Mouse (Mus musculus): ENCODE results near the gene Phc1. TPM values are rescaled to one million over a fixed set of nuclear protein-coding genes. Genes with fewer than 3 reads are reported as not detected.

Phc1 gene
- polyA plus RNA-seq, 1 experiment from 2014 or later: 21.1 TPM

DNA sequence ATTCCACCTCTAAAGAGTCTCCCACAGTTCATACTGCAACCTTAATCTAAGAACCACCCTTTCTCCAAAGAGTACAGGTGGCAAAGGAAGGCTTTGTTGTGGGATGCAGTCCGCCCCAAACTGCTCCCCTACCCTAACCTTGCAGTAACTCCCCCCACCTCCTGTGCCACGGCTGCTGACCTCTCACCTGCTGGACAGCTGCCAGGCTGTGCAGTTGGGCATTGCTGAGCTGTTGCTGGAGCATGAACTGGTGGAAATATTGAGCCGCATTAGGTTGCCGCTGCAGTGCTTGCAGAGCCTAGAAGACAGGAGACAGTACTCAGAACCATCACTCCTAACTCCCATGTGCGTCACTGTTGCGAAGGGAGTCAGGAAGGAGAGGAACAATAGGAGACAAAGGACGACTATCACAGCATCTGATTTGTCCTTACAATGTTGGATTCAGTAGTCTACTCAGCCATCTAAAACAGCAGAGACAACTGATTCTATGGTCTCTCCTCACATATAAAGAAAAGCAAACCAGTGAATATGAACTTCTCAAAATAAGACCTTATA is 5.5 kb downstream of the Phc1 start:
- H3K36me3 ChIP-seq: peaks cover 66% of the 10 kb centered on the region
- H3K4me2 ChIP-seq: no peak overlapping the region
- H3K4me1 ChIP-seq: peaks cover 14% of the 10 kb centered on the region
- H3K9ac ChIP-seq: no peak overlapping the region
- H3K27me3 ChIP-seq: no peaks in the 10 kb centered on the region
- H3K4me3 ChIP-seq (replicated peaks): no peak overlapping the region
- no peaks in the 10 kb centered on the region for H3K9me3 ChIP-seq (replicated peaks)
- 75% methylated on average over 7 of the region's 7 CpGs for WGBS
- ATAC-seq (replicated peaks; ENCODE audit: low FRiP score): no peak
- no peak overlapping the region for H3K27ac ChIP-seq

DNA sequence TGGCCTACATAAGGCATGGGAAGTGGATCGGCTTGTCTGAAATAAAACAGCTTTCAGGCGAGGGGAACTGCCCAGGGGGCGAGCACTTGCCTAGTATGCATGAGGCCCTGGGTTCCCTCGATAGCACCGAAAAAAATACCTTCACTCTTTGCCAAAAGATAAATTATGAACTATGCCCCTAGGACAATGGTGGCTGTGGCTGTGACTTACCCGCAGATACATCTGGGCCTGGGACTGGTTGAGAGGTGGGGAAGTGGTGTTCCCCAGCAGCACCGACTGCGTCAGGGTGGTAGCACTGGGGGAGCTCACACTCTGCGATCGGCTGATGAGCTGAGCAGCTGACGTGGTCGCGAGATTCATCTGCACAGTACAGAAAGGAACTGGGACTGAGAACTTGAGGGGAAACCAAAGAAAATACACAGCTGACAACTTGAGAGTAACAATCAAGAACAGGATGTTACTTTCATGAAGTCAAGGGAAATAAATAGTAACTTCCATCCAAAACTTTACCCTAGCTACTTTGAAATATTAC is 7.2 kb downstream of the Phc1 start:
- no peak overlapping the region for H3K9ac ChIP-seq
- H3K9me3 ChIP-seq (replicated peaks): no peaks in the 10 kb centered on the region
- peaks cover 4% of the 10 kb centered on the region for H3K4me1 ChIP-seq
- no peak overlapping the region for H3K27ac ChIP-seq
- no peak overlapping the region for H3K4me2 ChIP-seq
- no peak overlapping the region for H3K4me3 ChIP-seq (replicated peaks)
- H3K36me3 ChIP-seq: peaks cover 83% of the 10 kb centered on the region
- 91% methylated on average over 13 of the region's 13 CpGs for WGBS
- H3K27me3 ChIP-seq: no peaks in the 10 kb centered on the region
- no peak for ATAC-seq (replicated peaks; ENCODE audit: low FRiP score)

DNA sequence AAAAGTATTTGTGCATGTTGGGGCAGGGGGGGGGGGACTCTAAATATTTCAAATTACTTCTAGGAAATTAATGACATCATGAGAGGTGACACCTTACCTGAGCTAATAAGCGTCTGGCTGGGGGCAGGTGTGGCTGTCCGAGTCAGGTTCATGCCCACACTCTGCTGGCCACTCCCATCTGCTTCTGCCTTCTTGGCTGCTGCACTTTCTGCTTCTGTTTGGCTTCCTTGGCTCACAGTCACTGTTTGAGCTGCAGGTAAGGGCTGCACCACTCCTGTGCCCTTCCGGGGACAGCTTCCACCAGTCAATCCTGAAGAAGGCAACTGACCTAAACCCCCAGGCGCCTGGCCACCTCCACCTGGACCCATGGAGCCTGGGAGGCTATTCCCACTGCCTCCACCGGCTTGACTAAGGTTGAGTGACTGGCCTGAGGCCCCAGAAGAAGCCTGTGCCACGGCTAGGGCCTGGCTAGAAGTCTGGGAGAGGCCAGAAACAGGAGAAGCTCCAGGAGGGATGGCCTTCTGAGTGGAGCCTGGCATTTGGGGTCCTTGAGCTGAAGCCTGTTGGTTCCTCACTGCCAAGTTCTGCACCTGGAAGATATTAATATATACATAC is 14.9 kb downstream of the Phc1 start:
- 91% methylated on average over 6 of the region's 6 CpGs for WGBS
- Histone ChIP-seq H3K4me3 (replicated peaks) (no peak overlapping the region), H3K27ac (no peak overlapping the region), H3K36me3 (peaks cover 89% of the 10 kb centered on the region), H3K9me3 (replicated peaks) (no peaks in the 10 kb centered on the region), H3K4me2 (no peak overlapping the region), H3K4me1 (no peaks in the 10 kb centered on the region), H3K27me3 (no peaks in the 10 kb centered on the region), H3K9ac (no peak overlapping the region)
- ATAC-seq (replicated peaks; ENCODE audit: low FRiP score): no peak

DNA sequence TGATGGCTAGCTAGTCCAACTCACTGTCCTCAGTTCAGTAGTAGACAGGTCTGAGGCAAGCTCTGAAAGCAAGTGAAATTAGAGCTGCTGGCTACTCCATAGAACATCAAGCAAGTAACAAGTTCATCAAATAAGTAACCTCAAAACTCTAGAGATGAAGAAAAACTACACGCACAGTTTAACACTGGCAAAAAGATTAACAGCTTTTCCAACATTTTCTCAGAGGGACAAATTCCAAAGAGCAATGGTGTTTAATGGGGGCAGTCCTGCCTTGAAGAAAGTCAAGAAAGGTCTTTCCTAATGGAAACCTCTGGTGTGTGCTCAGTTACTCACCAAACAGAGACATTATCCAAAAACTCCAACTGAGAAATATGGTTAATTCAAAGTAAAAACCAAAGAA is 21.6 kb downstream of the Phc1 start:
- ATAC-seq (replicated peaks; ENCODE audit: low FRiP score): no peak
- no peaks in the 10 kb centered on the region for H3K4me1 ChIP-seq
- H3K27me3 ChIP-seq: no peaks in the 10 kb centered on the region
- H3K36me3 ChIP-seq: peaks cover 99% of the 10 kb centered on the region
- H3K4me2 ChIP-seq: no peak overlapping the region
- H3K4me3 ChIP-seq (replicated peaks): no peak overlapping the region
- no peak overlapping the region for H3K9ac ChIP-seq
- H3K27ac ChIP-seq: no peak overlapping the region
- no peaks in the 10 kb centered on the region for H3K9me3 ChIP-seq (replicated peaks)
- 85% methylated on average over 1 of the region's 1 CpGs for WGBS

DNA sequence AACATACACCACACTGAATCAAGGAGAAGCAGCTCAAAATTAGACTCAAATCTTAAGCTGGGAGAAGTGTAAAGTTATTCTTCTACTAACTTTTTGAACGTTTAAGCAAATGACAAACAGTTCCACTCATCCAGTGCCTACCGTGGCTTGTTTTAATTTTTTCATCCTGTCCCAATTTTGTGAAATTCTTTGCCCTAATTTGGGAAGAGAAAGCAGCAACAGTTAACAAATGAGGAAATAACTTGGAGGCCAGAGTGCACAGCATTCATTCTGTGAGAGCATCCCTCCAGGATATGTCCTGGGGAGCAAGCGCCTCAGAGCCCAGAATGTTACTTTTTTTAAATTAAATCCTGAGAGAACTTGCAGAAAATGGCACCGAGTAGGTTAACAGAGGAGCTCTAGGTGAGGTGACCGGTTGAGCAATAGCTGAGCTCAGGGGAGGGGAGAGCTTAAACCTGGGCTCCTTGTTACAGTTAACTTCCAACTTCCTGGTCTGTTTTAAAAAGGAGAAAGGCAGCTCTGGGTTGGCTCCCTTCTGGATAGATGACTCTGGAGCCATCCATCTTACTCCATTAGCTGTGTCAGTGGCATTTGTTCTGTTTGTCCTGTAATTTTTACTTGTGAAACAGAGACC is 30.1 kb downstream of the Phc1 start:
- Histone ChIP-seq H3K4me3 (replicated peaks) (peak overlapping the region; percentile 86), H3K4me1 (peaks cover 15% of the 10 kb centered on the region), H3K9me3 (replicated peaks) (no peaks in the 10 kb centered on the region), H3K4me2 (peak overlapping the region; percentile 78), H3K9ac (peak overlapping the region; percentile 90), H3K27me3 (no peaks in the 10 kb centered on the region), H3K36me3 (peaks cover 35% of the 10 kb centered on the region), H3K27ac (0 out of 2 replicates have a peak overlapping the region, but pooled peaks have one; percentile 13)
- no peak for ATAC-seq (replicated peaks; ENCODE audit: low FRiP score)
- whole genome bisulfite sequencing: 67% methylated on average over 5 of the region's 5 CpGs

DNA sequence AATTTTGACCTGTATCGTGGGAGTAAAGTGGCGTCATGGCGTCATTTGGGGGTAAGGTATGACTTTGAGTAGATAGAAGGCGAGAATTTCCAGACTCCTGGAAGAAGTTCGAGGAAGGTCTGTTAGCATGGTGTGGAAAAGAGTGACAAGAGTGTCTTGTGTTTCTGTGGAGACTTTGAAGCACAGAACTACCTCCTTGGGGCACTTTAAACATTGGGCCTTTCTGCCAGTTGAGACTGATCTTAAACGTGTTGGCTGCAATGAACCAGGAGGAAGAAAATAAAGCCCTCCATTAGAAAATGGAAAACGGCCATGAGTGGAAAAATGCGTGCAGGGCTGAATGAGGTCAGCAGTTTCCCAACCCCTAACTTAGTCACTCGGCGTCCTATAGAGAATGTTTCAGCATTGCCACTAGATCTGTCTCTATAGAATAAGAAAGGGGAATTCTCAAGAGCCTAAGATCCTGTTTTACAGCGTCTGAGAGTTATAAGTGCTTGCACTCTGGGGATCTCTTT is 30.9 kb downstream of the Phc1 start:
- Histone ChIP-seq H3K36me3 (peaks cover 27% of the 10 kb centered on the region), H3K4me3 (replicated peaks) (peak overlapping the region; percentile 86), H3K27me3 (no peaks in the 10 kb centered on the region), H3K9me3 (replicated peaks) (no peaks in the 10 kb centered on the region), H3K4me2 (peak overlapping the region; percentile 78), H3K27ac (peak overlapping the region; percentile 84; the same call in 1 of the 2 replicates), H3K4me1 (peaks cover 15% of the 10 kb centered on the region), H3K9ac (peak overlapping the region; percentile 90)
- no peak for ATAC-seq (replicated peaks; ENCODE audit: low FRiP score)
- WGBS: 8% methylated on average over 11 of the region's 11 CpGs

DNA sequence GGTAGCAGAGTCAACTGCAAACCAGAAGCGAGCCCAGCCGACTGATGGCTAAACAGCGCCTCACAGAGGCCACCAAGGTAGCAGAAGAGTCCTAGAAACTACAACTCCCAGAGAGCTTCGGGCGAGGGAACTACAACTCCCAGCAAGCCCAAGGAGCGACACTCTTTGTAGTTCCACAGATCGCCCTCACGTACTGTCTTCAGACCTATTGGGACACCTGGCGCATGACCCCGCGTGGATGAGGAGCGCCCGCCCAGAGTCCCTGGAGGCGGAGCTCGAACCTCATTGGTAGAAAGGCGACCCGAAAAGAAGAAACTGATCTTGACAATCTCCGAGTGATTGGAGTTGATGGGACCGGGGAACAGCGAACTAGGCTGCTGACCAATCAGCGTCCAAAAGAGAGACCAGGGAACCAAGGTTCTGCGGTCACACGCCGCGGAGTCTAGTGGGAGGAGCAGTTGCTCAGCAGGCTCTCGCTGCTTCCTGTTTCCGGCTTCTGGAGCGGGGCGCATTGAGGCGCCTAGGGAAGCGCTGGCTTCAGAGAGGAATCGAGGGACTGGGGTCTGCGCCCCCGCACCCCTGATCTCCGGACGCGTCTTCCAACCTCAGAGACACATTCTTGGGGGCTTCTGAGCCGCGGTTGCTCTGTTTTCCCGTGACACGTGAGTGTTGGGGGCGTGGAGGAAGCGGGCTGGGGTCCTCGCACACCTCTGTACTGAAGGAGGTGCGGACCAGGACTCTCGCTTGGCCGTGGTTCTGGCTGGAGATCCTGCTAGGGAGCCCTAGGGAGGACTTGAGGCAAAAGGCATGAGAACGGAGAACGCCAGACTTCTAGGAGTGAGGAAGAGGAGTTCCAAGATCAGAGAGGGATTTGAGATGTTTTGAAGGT is 31.6 kb downstream of the Phc1 start, which contains the start of gene M6pr:
Gene M6pr, plus strand, starts transcription at position 216 of the 889 bp plus-strand sequence.
- Histone ChIP-seq H3K9ac (peak within 1 kb of the TSS; percentile 90), H3K36me3 (peaks cover 20% of the 10 kb centered on the region), H3K27ac (peak within 1 kb of the TSS; percentile 84), H3K9me3 (replicated peaks) (no peaks in the 10 kb centered on the region), H3K4me1 (peaks cover 15% of the 10 kb centered on the region), H3K4me3 (replicated peaks) (peak within 1 kb of the TSS; percentile 86), H3K27me3 (no peaks in the 10 kb centered on the region), H3K4me2 (peak within 1 kb of the TSS; percentile 78)
- peak; percentile 99 for ATAC-seq (replicated peaks; ENCODE audit: low FRiP score)
- under 1% methylated on average over 49 of the region's 49 CpGs for WGBS

DNA sequence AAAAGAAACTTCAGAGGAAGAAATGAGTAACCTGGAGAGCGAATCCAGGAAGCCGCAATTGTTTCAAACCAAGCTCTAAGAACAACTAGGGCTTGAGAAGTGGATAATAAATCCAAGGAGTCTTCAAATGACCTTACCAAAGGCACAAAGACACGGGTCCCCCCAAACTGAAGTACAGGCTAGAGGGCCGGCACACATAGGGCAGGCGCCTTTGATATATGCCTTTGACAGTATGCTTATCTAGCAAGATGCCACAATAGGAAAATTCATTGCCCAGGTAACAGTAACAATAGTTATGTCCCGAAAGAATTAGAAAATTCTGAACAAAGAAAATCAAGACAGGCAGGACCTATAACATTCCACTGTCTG is 32.2 kb downstream of the Phc1 start:
- Histone ChIP-seq H3K27ac (0 out of 2 replicates have a peak overlapping the region, but pooled peaks have one; percentile 32), H3K9me3 (replicated peaks) (no peaks in the 10 kb centered on the region), H3K27me3 (no peaks in the 10 kb centered on the region), H3K9ac (no peak overlapping the region), H3K4me1 (peaks cover 15% of the 10 kb centered on the region), H3K4me3 (replicated peaks) (peak overlapping the region; percentile 86), H3K36me3 (peaks cover 14% of the 10 kb centered on the region), H3K4me2 (peak overlapping the region; percentile 78)
- WGBS: 62% methylated on average over 6 of the region's 6 CpGs
- ATAC-seq (replicated peaks; ENCODE audit: low FRiP score): no peak; the same call in 1 of the 2 replicates

DNA sequence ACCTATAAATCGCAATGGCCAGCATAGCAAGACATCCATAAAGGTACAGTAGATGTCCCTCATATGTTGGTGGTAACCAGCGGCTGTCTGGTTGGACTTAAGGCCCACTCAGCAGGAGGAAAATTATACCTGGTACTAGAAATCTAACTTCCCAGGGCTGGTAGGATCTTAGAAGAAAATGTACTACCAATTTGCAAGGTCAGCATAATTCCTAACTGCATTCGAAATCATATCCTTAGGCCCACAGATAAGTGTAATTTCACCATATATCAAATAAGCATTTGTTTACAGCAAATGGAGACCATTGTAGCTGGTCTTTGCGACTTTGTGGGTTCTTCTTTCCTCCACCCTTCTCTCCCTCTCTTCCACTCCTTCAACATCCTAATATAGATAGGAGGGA is 33.7 kb downstream of the Phc1 start:
- Histone ChIP-seq H3K4me2 (no peak overlapping the region), H3K4me3 (replicated peaks) (no peak overlapping the region), H3K4me1 (peaks cover 15% of the 10 kb centered on the region), H3K36me3 (peaks cover 1% of the 10 kb centered on the region; the same call in 1 of the 2 replicates), H3K9me3 (replicated peaks) (no peaks in the 10 kb centered on the region), H3K27me3 (no peaks in the 10 kb centered on the region), H3K9ac (no peak overlapping the region), H3K27ac (no peak overlapping the region)
- 85% methylated on average over 4 of the region's 4 CpGs for WGBS
- ATAC-seq (replicated peaks; ENCODE audit: low FRiP score): no peak

DNA sequence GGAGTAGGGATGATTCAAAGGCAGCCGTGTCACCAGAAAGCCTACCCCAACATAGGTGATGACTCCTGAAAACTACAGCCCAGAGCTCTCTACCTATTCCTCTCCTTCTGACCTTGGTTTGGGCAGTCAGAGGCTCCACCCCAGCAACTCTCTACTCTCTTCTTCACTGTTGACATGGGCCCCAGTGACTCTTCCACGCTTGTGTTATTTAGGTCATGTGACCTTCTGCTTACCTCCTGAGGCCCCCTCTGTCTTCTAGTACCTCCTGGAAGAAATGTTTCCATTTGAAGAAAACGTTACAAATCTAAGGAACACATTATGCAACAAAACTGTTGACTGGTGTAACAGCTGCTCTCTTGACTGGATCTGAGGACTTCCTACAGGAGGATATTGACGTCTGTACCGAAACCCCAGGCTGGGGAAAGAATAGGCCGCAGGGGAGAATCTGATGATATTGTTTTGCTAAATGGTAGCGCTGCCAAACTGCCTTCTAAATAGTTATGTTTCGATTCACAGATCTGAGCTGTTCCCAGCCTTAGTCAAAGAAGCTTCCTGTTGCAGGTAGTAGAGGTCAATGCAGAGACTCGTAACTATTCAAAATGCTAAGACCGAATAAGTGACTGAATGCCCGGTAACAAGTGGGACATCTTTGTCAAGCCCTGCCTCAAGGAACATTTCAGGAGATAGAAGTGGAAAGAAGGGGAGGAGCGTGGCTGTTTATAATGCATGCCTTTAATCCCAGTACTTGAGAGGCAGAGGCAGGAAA is 35.4 kb downstream of the Phc1 start:
- no peak overlapping the region for H3K4me3 ChIP-seq (replicated peaks)
- no peak overlapping the region for H3K4me2 ChIP-seq
- no peaks in the 10 kb centered on the region for H3K9me3 ChIP-seq (replicated peaks)
- H3K36me3 ChIP-seq: no peaks in the 10 kb centered on the region
- no peak overlapping the region for H3K27ac ChIP-seq
- peaks cover 6% of the 10 kb centered on the region for H3K4me1 ChIP-seq
- 85% methylated on average over 12 of the region's 12 CpGs for WGBS
- ATAC-seq (replicated peaks; ENCODE audit: low FRiP score): no peak
- H3K9ac ChIP-seq: no peak overlapping the region
- H3K27me3 ChIP-seq: no peaks in the 10 kb centered on the region

DNA sequence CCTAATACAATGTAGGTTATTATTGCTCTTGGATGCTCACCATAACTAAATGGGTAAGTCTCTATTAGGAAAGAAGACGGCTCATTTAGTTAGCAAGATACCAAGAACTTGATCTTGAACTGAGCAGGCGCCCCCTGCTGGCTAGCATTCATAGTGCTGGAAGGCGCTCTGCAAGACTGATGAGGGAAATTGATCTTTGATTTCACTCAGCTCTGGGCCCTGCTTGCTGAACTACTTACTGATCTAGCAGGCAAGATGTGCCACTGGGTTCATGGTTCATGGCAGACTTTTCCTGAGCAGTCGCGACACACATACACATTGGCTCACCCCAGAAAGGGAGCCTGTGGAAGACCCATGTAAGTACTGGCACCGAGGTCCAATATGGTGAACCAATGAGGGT is 36.0 kb downstream of the Phc1 start:
- Histone ChIP-seq H3K27ac (no peak overlapping the region), H3K4me2 (no peak overlapping the region), H3K4me3 (replicated peaks) (no peak overlapping the region), H3K9me3 (replicated peaks) (no peaks in the 10 kb centered on the region), H3K4me1 (no peaks in the 10 kb centered on the region), H3K27me3 (no peaks in the 10 kb centered on the region), H3K9ac (no peak overlapping the region), H3K36me3 (no peaks in the 10 kb centered on the region)
- WGBS: 33% methylated on average over 6 of the region's 6 CpGs
- ATAC-seq (replicated peaks; ENCODE audit: low FRiP score): no peak

Data from kidney, embryonic 15.5 days (tissue).